Mouse (Mus musculus) layer of hippocampus, adult 8-10 months (tissue): Measurements from ENCODE around the gene Kcnma1. TPM values are rescaled to one million over a fixed set of nuclear protein-coding genes. Genes with fewer than 3 reads are reported as not detected.

ENCODE experiments used
- DNase-seq, 2 experiments: peaks; one replicate each; pipeline ENCODE4 v3.0.0; 2022; ENCODE audit warnings: low spot score in 2 of 2
- total RNA-seq, 4 experiments: library from RNA; stranded (reverse); gene quantifications; 2 replicates each; pipeline ENCODE4 v1.2.4; 2022

Gene Kcnma1
- total RNA-seq, 4 experiments from 2014 or later: 137 to 161 (median 145) TPM

DNA sequence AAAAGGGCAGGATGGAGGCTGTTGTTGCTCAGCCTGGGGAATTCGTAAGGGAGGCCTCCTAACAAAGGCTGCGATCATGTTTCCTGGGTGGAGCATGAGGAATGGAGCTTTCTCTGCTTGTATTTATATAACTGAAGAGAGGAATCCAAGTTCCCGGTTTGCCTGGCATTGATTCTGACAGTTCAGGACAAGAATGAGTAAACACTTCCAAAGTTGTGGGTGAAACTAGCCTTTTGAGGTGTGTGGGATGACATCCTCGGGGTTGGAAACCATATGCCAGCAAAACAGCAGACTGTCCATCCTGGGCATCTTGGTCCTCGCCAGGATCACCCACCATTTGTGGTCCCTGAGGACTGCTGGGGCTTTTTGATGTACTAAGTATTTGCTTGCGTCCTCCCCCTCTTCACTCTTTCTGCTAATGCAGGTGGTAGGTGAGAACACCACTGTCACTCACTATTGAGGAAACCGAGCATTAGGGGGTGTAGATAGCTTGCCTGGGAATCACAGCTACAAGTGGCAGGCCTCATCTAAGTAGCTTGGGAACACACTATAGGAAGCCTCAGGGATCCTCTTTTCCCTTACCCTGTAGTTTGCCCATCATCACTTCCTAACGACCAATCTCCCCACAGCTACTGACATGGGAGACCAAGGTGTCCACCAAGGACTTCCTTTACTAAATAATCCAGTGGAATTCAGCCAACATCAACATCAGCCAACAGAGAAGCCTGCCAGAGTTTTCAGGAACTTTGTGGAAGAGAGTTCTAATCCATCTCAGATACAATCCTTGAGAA, 482.4 kb downstream of the Kcnma1 start:
- peak in 1 of 2 experiments; percentile 26 for DNase-seq

DNA sequence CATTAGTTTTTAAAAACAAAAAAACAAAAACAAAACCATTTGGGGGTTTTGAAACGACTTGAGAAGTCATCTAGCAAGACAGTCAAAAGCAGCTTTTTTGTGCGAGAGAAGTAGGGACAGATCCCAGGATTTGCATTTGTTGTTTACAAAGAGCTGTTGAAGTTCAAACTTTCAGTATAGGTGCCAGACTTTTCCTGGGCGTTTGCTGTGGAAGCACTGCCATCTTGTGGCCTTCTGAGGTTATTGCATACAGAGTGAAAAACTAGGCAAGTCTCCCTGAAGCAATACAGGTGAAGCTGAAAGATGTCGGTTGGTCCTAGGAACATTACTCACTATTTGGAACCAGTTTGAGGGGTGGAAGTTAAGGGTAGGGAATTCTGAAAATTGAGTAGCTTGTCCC, 484.6 kb downstream of the Kcnma1 start:
- peak in 1 of 2 experiments; percentile 68 for DNase-seq

DNA sequence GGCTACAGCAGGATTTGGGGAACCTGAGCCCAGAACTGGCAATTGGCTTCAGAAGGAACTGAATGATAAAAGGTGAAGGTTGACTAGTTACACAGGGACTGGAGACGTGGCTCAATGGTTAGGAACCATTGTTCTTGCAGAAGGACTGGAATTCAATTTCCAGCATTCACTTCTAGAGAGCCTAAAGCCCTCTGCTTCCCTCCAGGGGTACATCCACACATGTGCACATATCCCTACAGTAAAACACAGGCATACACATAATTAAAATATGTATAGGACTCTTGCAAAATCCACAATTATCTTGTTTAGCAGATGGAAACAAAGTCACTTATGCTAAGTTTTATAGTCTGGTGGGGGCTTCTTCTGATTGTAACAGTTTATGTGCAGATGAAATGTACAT, 485.1 kb downstream of the Kcnma1 start:
- DNase-seq: no peak

DNA sequence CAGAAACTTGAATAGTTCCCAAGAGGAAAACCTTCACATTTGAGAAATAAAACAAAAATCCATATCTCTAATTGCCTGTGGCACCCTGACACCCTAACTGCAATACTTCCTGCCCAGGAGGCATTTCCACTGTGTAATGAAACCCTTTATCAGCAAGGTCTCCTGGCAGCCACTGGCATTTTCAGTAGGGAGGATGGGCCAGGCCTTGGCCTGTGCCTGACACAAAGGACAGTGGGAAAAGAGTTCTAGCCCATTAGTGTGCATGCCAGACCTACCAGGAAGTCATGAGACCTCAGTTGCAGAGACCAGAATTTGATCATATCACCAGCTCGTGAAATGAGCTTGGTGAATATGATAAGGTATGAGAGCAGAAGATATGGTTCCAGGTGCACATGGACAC, 488.4 kb downstream of the Kcnma1 start:
- no peak for DNase-seq

DNA sequence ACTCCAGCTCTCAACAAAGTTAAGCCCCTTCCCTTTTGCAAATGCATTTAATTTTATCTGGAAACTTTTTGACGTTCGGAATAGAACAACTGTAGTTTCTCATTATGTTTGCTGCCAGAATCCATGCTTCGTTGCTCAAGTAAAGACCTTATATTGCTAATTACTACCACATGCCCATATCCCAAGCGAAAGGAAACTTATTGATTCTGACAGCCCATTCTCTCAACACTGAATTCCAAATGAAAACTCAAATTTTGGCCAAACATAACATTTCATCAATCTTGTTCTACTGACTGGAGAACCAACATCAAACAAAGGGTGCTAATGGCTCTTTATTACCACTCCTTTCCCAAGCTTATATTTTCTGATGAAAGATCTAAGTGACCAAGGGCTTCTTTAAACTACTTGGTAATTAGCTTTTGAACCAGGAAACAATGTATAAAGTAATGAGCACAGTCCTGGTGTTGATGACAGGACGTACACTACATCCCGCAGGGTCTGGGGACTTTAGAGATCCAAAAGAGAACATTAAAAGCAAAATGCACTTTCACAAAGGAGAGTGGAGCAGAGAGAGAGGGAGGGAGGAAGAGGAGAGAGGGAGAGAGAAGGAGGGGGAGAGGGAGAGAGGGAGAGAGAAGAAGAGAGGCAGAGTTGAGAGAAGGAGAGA, 490.3 kb downstream of the Kcnma1 start:
- DNase-seq: no peak

DNA sequence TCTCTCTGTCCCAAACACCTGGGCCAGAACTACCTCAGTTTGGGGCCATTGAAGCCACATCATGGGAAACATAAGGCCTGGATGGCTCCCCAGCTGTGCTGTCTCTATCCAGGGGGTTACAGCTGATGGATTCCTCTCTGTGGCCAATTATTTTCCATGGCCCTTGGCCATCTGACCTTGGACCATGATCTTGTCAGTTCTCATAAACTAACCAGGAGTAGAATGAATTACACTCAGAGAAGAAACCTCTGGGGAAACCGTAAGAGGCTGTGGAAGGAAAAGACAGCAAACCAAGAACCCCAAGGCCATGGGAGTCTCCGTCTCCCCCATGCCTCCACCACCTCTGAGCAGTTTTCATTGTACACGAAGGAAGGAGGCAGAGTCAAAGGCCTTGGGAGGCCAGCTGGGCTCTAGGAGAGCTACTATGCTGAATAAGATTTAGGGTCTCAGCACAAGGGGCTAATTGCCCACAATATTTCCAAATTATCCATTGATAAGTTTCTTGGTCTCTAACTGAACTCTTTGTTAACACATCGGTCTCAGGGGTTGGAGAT, 491.6 kb downstream of the Kcnma1 start:
- no peak for DNase-seq

DNA sequence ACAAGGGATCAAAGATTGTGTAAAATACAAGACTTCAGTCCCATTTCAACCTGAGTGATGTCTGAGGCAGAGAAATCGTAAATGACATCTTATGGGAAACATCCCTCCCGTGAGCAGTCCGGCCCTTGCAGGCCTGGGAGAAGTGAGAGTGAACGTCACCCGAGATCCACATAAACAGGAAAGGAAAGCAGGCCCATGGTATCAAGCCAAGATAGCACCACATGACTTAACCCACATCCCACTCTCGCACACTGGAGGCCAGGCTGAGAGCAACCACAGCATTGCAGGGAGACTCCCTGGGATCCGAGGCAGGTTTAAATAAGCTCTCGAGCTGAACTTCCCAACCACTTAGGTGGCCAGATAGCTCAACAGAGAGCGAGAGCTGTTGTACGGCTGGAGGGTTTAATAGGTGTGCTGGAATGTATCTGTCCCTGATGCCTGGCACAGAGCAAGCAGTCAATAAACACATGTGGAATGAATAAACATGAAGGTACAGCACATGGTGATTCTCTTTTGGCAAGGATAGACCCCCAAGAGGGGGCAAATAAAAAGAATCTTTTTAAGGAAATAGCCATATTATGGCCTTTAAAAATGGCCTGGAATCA, 493.1 kb downstream of the Kcnma1 start:
- no peak for DNase-seq

DNA sequence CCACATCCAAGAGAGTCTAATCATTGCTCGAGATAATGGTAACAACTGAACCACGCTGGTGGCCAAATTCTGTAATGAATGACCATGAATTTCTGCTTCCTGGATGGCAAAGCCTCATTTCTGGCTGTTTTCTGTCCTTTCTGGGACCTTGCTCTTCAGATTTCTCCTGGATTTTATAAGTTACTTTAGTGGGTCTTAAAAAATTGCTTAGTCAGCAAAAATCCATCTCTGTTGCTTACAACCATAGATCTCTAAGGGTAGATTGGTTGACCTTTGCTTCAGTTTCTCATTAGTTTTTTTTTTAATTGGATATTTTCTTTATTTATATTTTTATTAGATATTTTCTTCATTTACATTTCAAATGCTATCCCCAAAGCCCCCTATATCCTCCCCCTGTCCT, 496.9 kb downstream of the Kcnma1 start:
- DNase-seq: no peak

DNA sequence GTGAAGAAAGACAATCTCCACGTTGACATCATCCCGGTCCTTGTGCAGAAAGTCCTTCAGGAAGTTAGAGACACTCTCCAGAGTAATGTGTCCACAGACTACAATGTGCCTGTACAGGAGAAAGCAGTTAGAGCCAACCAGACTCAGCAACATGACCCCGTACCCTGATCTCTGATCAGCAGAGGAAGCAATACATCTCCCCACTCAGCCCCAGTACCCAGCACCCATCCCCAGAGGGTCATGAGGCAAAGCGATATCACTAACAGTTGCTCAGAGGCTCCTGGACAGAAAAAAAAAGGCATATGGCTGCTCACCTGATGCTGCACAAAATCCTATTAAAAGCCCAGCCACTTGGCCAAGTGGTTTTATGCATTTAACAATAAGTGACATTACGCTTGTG, 504.5 kb downstream of the Kcnma1 start:
- no peak for DNase-seq

DNA sequence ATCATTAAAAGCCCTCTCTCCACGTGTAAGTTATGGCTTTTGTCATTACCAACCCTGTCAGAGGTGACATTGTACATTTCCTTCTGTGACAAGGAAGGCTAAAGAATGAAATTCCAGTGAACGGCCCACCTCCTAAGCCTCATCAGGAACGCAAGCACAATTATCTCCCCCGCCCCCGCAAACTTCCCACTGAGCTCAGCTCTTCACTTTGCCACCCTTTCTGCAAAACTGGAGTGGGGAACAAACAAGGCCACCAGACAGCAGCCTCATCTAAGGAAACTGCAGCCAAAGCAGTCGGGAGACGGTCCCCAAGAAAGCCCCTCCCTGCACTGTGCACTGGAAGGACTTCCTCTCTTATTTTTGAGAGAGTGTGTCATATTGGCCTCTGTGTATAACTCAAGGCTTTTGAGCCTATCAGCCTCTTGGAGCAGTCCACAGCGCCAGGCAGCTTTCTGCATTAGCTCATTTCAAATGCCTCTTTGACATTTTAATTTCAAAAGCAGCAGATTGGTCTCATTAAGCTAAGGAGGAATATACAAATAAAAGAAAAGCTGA, 512.0 kb downstream of the Kcnma1 start:
- DNase-seq: peak in 1 of 2 experiments; percentile 33

DNA sequence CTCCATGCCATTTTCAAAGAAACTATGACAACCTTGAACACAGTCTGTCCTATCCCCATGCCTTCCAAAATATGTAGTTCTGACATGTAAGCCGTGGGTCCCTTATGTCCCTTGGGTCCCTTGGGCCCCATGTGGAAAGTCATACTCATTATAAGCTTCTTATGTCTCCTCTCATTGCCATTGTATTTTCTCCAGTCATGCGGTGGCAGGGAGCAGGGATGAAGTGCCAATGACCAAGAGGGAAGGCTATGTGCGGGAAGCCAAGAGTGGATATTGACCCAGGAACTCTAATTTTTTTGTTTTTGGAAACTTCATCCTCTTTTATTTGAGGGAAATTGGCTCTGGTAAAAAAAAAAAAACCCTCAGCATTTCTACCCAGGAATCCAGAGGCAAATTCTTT, 517.5 kb downstream of the Kcnma1 start:
- DNase-seq: no peak

DNA sequence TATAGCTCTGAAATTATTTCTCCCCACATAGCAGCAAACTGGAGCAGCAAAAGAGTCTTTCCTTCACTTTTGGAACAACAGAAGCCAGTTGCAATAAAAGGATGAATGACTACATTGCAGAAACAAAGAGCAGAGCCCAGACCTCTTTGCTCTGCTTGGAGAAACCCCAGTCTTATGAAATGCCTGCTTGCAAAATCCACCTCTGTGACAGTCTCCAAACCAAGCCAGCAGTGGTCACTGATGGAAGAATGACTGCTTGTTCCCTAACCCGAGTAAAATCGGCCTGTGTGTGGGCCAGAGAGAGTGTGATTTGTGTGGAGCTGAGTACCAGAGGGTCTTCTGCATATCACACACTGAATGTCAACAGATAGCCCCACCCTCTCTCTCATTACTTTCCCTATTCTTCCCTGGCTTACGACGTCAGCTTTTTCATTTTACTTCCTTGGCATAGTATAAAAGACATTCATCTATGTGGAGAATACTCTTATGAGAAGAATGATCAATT, 518.0 kb downstream of the Kcnma1 start:
- DNase-seq: no peak

DNA sequence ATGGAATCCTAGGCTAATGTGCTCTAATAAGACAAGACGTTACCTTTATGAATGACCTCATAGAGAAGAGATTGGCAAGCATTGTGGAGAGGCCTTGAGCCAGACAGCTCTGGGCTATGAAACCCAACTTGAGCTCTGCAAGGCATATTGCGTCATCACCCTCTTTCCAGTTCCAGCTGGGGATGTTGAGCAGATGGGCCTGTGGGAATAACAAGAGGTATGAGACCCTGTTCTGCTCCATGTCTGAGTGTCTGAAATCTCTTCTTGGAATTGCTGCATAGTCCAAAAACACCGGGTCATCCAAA, 519.8 kb downstream of the Kcnma1 start:
- DNase-seq: no peak

DNA sequence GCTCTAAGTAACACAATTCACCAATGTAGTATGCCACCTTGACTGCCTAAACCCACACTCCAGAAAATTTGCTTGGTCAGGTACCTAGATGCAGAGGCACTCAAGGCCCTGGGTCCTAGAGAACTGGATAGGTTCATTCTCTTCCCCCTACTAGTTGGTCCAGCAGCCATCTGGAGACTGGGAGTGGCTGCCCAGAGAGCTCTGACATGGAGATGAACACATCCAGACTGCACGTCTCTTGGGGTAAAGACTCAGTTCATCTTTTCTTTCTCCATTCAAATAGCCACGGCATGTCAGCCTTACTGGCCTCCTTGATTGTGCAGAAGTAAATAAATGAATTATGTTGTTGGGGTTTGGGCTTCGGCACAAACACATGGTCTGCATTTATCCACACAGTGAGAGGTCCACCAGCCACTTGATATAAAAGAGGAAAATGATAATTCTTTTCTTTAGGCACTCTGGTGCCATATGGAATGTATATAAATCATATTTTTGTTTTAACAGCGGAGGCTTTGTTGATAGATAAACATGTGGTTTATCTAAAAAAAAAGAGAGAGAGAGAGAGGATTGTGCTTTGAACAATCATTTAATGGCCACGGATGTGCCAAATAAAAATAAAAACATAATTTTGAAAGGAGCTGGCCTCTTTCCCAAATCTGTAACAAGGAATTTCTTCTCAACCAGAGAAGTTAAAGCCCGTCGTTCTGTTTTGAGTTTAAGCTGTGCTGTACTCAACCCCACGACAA, 520.4 kb downstream of the Kcnma1 start:
- no peak for DNase-seq

DNA sequence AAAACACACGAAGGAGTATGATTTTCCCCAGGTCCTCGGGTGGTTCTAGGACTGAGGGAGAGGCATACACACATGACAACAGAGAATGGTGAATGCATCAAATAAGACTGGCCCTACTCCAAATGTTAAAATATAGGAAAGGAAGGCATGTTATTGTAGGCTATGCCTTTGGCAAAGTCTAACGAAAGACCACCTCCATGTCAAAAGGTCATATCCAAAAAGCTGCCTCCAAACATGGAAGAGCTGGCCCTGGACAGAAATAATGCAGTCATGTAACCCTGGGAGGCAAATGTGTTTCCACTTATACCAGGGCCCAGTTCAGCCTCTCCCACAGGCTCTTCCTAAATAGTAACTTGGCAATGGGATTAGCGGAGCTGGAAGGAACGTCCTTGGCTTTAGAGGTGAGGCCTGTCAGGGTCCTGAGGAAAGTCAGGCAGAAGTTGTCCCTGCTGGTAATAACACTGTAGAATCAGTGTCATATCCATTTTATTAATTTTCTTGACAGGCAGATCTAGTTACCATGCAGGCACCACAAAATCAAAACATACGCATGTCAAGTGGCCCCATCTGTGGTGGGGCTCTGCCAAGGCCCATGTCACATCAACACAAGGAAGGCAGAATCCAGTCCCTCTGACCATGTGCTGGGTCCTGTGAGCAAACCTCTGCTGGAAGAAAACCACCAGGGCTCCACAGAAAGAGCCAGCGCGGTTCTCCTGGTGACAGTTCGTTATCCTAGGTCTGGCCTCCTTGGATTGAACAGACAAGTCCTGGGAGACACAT, 521.5 kb downstream of the Kcnma1 start:
- no peak for DNase-seq

DNA sequence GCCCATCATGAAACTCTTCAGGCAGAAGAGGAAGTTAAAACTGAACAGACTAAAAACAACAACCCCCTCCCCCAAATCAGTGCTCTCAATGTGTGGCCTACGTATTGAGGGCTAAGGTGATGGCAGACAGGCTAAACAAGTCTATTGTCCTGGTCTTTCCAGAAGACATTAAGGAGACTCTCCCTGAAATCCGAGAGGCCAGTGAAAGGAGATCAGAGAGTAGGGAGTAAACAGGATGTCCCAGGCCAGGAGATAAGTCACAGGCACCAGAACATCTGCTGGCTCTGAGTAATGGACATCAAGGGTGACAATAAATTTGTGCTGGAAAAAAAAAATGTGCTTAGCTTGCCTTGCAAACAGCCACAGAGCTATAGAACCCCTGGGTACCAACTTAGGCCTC, 522.9 kb downstream of the Kcnma1 start:
- no peak for DNase-seq

DNA sequence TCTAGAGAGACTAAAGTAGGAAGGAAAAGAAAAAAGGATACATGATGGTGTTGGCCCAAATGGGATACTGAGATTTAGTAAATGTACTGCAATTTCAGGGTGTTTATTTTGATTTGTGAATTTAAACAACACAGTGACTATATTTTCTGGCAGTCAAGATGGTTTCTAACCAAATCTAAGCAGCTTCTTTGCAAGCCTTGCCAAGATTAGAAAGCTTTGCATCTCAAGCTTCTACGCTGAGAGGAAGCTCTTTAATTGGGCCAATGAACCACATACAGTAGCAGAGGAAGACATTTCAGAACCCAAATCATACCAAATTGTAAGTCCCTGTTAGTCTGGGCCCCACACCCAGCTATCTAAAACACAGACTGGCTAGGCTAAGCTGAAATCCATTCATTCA, 527.6 kb downstream of the Kcnma1 start:
- no peak for DNase-seq

DNA sequence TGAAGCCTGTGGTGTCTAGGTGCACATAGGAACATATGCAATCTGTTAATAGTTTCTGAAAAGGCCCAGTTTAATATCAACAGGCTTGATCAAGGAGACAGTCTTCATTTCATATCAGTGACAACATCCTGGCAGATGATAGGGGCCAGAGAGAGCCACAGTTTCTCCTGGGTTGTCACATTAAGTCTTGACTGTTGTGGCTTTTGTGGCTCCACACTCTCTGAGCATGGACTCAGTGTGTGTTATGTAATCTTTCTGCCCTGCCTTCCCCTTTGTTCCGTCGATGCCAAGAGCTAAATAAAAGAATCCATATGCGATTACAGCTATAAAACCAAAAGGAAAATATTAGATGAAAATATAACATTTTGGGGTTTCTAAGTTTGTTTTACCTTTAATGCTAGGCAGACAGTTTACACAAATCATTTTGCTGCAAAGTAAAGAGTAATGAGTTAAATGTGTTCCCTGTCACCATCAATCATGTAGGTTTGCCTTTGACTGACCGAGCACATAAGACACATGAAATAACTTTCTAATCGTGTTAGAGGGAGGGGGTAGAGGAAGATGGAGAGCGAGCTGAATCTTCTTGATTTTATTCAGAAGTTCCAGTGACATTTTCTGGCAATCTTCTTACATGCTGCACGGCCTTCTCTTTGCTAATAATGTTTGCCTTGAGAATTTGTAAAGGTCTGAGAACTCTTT, 528.3 kb downstream of the Kcnma1 start:
- DNase-seq: no peak

DNA sequence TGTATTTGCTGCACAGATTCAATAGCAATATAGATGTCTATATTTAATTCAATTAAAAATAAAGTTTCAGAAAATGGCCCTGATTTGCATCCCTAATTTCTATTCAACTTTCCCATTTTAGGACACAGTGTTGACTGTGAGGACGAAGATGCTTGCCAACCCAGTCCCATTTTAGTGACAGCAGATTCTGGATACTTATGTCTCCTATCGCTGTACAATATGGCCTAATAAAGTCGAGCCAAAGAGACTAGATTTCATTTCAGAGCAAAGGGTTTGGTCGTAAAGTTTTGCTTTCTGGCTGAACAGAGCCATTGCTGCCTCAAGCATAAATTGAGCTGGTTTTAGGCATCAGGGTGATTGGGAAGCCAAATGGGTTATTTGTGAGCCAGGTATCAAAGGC, 539.2 kb downstream of the Kcnma1 start:
- DNase-seq: no peak

DNA sequence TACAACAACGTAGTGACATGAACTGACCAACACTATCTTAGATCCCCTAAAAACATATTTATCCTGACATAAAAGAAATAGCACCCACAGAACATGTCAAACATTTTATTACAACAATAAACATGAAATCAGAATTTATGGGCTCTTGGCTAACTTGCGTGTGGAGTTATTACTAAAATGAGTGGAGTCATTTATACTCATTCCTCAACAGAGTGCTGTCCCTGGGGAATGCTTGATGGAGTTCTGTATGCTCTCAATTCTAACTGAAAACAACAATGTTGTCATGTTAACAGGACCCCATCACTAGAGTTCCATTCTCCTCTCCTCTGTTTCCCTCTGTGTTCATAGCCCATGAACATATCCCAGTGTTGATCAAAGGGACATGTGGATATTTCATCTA, 544.2 kb downstream of the Kcnma1 start:
- DNase-seq: no peak
